Mouse (Mus musculus) ES-Bruce4 (cell line): ENCODE results near the gene Sap25.

ENCODE experiments used
- CTCF ChIP-seq: IDR thresholded peaks from one replicate; pipeline ENCODE4 v1.8.1; 2011; ENCODE audit warnings: low read depth, low read length
- EP300 ChIP-seq: IDR thresholded peaks from 2 replicates; pipeline ENCODE4 v1.6.1; 2011; ENCODE audit warnings: low read depth, low read length; ENCODE audit not compliant: insufficient read depth
- POLR2A ChIP-seq: IDR thresholded peaks from one replicate; pipeline ENCODE4 v1.8.1; 2011; ENCODE audit warnings: low read length; ENCODE audit not compliant: insufficient read depth

DNA sequence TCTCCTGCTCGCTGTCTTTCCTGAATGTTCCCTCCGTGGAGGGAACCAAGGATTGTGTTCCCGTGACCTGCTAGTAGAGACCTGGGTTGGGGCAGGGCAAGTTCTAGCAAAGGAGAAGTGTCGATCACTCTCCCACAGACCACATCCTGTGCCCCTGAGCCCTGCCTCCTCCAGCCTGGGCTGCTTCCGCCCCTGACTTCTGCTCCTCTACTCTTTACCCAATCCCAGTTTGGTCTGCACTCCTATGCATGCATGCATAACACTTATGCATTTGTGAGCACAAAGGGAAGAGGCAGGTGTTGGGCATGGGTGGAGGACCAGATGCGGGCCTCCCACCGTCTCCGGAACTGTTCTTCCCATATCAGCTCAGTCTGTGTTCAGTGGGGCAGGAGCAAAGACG lies 10.0 kb upstream of the Sap25 start:
- TF ChIP-seq CTCF (no peak), POLR2A (no peak), EP300 (peak; percentile 95)
